Mouse (Mus musculus): ENCODE data around the gene Pbx2.

DNA sequence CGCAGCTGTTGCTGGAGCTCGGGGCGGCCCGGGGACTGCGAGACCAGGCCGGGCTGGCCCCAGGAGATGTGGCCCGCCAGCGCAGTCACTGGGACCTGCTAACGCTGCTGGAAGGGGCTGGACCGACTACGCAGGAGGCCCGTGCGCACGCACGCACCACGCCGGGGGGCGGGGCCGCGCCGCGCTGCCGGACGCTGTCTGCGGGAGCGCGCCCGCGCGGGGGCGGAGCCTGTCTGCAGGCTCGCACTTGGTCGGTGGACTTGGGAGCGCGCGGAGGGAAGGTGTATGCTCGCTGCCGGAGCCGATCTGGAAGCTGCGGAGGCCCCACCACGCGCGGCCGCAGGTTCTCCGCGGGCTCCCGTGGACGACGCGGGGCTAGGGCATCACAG, 3.6 kb upstream of the Pbx2 start:
- TF ChIP-seq CTCF (IDR thresholded peaks at IDR 0.05; ENCODE audit: low read depth, low read length) (no peak), POLR2A (IDR thresholded peaks at IDR 0.05; ENCODE audit: insufficient read depth, low read length) (peak; percentile 83), EP300 (IDR thresholded peaks at IDR 0.05; ENCODE audit: insufficient read depth, low read depth, low read length) (no peak)
